Mouse (Mus musculus): ENCODE measurements around the gene Ndufs6.

GRCm38 (mm10) chr13:73373367-73373766 is 45.0 kb upstream of the Ndufs6 start:
- TF ChIP-seq POLR2A (IDR thresholded peaks at IDR 0.05; ENCODE audit: borderline replicate concordance, low read depth, low read length) (no peak), CTCF (IDR thresholded peaks at IDR 0.05; ENCODE audit: low read depth, low read length) (no peak)
